Mouse (Mus musculus) left cerebral cortex, adult 11 months (tissue): ENCODE measurements at regions not wholly inside any gene's neighbourhood (a gene's known extent, or its start where the extent isn't known, plus 50 kb on each side); places are given as distances from the start of the nearest gene placed in this dataset.

Experiments used
- DNase-seq: peaks from one replicate; pipeline ENCODE4 v3.0.0; 2022; ENCODE audit warnings: low spot score

DNA sequence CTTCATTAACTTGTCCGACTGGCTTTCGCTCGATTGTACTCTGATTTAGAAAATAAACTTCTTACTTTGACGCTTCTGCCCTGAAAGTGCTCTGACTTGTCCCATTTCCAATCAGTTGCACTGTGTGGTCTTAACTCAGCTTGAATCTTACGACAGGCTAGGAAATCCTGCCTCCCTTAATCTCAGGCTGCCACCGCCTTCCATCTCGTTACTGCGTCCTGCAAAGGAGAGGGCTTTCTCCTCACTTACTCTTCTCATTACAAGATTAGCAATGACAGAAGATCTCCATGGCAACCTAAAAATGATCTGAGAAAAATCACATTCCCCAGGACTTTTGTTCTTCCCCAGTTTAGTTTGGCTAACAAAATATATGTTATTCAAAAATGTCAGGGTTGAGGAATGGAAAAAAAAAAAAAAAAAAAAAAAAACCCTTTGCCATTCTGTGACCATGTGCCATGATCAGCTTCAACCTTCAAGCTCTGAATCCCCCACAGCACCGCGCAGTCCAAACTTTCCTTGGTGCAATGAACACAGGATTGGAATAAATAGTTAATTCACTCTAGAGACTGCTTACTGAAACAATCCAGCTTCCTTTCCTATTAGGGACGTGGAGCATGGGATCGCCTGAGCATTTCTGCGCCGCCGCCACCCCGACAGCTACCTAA, 494.1 kb downstream of the Lmo4 start:
- DNase-seq, result no peak

DNA sequence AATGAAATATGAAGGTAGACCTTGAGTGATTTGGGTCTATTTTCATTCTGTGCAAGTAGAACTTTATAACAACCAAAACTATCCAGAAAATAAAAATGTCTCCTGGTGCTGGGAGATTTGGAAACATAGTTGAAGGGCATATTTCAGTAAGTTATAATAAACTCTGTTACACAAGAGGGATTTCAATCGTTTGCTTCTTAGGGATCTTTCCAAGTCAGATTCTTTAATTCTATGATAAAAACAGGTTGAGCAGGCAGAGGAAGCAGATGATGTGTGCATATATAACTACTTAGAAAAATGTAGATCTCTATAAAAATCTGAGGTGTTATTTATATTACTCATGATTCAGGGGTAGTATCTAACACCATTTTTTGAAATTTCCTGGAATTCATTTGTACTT, 498.3 kb downstream of the Lmo4 start:
- DNase-seq, result no peak

DNA sequence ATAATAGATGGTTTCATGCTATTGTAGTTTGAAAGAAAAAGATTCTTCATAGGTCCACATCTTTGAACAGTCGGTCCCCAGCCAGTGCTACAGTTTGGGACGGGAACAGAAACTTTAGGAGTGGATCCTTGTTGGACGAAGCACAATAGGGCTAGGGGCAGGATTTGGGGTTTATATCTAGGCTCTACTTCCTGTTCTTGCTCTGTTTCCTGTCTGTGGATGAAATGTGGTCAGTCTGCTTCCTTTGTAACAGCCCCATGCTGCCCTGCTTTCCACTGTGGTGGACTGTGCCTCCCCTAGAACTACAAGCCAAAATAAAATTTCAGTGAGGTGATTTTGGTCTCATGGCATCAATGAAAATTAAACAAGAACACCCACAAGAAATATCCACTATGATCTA, 510.2 kb downstream of the Lmo4 start:
- no peak for DNase-seq

DNA sequence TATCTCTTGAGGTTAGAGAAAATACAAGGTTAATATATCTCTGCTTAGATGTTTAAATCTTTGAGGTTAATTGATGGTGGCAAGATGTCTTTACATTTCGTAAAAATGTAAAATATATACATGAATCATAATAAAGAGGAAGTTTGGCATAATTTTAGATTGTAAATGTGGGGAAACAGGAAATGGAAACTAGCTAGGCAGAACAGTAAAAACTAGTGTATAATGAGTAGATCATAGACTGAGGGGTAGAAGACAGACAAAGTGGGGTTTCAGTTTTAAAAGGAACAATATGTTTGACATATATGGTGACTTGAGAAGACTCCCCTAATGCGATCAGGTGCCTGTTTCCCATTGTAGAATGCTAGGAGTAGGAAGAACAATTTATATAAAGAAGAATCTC, 519.3 kb downstream of the Lmo4 start:
- no peak for DNase-seq

DNA sequence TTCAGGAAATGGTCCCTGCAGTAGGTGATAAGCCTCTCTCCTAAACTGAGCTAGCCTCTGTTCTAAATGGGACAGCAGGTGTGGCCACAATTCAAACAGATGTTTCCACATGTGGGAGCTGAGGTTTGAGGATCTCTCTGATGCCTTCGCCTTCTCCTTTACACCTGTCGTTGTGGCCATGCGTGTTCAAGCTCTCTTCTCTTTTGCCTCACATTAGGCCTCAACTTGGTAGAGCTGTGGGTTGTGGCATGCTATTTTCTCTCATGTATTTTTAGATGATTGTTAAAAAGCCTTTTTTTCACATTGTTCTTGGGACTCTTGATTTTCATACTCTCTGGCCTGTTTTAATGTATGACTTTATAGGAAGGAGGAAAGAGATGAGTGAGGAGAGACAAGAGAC, 526.8 kb downstream of the Lmo4 start:
- DNase-seq, result no peak

DNA sequence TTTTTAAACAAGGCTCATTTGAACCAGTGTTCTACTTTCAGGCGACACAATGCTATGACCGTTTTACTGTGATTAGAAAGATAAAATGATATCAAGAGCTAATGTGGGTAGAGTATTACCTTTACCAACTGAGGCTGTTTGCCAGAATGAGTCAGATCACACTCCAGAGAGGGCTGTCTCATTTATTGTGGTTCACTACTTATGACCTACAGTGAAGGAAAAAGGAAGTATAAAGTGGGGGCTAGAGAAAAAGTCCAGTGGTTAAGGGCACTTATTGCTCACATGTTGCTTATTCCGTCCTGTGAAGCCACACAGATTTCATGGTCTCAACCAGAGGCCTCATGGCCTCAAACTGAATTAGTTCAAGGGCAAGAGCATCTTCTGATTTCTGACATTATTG, 530.2 kb downstream of the Lmo4 start:
- DNase-seq, result no peak

DNA sequence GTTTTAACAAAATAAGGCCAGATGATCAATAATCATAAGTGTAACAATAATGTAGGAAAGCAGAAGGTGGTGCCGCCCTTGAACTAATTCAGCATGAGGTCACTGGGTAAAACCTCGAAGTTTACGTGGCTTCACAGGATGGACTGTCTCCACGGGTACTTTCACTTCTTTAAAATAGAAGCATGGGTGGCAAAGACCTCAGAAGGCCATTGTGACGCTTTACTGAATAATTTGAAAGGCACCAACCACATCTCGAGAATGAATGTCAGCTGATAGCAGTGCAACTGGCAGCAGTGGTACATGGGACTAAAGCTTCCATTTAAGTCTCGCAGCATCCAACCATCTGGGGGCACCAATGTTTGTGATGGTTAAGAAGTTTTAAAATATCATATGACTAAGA, 530.6 kb downstream of the Lmo4 start:
- DNase-seq, result no peak

DNA sequence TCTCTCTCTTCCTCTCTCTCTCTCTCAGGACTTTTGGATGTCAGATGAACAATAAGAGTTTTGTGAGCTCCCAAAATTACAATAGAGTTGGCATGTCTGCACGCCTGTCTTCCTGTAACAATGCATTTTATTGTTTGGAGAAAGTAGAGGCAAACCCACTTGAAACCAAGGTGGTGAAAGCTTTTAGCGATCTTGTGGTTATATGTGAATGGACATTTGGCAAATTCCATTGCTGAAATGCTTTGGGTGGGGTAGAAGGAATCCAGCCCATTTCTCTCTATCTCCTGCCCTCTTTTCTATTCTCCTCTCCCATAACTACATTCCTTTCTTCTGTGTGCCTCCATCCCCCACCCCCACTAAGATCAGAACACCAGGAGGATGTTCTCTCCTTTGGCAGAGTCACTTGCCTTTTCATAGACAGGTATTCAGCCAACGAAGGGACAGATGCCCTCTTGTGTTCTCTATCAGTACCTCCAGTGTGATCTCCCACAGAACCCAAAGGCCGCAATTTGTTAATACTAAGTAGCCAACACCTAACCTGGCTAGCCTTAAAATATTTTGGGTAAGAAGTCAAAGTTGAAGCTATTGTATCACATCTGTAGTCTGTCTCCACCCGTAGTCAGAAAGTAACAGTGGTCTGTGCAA, 542.9 kb downstream of the Lmo4 start:
- no peak for DNase-seq

DNA sequence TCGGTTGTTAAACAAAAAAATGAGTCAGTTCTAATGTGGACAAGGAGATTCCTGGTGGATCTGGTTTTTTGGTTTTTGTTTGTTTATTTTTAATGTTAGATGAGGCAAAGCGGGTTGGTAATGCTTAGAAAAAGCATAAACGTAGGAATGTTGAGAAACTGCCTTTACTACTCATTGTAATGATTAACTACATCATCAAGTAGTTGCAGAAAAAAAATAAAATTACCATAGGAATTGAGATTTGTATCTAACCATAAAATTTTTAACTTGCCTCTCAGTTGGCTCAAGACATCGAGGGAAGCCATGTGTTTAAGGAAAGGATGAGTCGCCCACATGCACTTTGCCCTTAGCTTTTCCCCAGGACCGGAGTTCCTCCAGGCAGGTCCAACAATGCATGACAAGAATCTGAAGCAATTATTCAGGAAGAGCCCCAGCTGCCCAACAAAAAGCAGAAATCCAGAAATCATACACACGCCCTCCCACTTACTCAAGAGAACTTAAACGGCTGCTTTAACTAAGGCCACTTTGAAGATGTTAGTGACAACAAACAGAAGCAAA, 545.5 kb downstream of the Lmo4 start:
- no peak for DNase-seq

DNA sequence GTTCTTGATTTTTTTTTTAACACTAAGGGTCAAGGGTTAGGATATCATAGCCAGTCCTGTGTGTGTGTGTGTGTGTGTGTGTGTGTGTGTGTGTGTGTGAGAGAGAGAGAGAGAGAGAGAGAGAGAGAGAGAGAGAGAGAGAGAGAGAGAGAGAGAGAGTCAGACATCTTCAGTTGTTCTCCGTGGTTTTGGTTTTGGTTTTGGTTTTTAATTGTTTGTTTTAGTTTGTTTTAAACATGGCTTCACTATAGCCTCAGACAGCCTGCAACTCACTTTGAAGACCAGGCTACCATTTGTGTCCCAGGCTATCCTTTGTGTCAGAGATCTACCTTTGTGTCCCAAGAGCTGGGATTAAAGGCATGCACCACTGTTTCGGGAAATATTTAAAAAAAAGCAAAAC, 557.8 kb downstream of the Lmo4 start:
- no peak for DNase-seq

DNA sequence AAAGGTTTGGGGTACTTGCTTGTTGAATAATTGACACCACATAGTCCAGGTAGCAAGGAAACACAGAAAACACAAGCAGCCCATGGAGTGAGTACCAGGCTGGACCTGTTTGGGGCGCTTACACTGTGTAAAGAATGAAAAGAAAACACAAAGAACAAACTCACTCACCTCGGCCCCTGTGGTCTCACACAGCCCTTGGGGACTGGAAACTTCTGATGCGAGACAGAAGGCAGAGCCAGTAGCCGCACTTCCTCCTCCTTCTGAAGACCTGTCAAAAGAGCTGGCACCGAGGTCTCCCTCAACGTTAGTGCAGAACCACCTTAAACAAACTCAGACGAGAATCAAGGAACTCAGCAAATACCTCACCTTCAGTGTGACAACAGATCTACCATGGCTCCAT, 558.2 kb downstream of the Lmo4 start:
- DNase-seq, result no peak

DNA sequence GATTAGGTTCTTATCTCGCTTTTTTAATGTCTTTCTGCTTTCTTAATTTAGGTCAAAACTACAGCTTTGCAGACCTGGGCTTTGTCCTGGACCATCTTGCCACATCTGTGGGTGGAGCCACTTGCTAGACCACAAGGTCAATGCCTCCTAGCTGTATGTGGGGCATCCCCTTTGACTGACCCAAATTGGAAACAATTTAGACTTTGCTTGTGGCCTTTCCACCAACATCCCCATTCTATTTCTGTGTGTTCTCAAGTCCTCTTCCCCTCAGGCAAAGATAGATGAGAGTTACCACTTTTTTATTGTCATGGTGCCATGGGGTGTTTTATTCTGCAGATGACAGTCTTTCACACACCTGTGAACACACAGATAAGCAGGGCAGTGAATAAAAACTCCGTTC, 572.0 kb downstream of the Lmo4 start:
- no peak for DNase-seq

DNA sequence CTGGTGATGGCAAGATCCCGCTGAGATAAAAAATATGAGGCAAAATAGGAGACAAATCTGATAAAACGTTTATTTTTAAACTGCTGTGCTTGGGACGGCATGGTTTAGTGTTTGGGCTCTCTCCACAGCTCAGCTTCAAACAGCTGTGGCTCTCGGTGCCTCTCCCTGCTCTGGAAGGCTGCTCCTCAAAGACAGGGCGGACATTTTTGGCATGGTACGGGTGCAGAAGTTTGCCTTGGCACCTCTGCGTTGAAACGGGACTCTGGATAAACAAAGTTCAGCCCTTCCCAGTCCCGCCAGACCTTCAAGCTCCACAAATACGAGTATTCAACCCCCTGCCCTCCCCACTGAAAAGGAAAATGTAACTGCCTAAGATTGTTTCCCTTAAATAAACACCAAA, 573.8 kb downstream of the Lmo4 start:
- no peak for DNase-seq

DNA sequence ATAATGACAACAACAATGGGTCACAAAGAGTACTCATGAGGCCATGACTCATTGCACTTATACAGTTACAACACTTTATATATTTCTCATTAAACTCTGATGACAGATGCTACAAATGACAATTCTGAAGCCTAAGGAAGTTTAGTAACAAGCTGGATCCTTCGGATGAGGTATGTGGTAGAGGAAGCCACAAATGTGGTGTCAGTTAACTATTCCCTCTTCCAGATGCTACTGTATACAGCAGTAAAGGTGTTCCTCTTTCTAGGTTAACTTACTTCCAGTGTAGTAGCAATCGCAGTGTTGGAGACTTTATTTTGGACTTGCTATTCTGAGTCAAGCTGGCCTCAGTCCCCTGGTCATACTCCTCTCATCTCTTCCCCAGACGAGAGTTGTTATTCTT, 580.1 kb downstream of the Lmo4 start:
- no peak for DNase-seq

DNA sequence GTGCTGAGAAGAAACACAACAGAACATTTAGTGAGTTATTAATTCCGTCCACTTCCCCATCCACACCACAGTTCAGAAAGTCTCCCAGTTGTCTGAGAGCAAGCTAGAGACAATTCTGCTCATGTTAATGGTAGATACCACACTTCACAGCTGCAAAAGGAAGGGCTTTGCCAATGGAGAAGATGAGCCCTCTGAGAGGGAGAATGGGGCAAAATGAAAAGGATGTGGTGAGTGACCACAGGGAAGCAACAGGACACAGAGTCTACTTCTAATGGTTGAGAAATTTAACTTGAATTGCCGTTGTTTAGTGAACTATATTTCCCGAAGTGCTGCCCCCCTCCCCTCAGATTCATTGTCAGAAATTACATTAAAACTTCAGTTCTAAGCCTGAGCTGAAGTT, 582.7 kb downstream of the Lmo4 start:
- no peak for DNase-seq

DNA sequence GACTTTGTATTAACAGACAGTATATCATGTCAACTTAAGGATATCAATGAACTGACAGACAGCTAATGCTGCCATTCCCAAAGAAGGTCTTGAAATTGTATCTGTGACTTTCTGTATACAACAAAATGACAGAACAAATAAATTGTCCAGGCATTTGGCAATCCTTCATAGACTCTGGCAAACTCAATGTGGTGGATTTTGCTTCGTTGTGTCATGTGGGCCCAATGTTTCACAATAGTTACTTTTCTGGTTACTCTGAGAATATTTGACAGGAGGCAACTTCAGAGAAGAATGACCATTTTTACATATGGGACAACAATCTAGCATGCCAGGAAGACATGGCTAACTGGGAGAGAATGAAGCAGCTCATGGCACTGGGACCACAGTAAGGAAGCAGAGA, 585.9 kb downstream of the Lmo4 start:
- DNase-seq, result no peak

DNA sequence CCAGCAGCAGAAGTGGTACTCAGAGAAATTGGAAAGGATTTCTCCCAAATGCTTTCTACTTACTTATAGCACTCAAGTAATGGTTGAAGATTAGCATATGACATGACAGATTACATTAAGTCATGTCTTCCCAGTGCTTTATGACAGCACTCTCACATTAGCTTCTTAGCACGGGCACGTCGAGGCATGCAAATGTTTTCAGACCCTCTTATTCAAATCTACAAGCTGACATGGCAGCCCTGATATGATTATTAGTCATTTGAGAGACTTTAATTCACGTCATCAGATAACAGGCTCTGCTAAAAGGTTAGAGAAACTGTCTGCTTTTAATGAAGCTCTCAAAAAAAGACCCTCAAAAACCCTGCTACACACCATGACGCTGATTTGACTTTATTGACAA, 590.1 kb downstream of the Lmo4 start:
- no peak for DNase-seq

DNA sequence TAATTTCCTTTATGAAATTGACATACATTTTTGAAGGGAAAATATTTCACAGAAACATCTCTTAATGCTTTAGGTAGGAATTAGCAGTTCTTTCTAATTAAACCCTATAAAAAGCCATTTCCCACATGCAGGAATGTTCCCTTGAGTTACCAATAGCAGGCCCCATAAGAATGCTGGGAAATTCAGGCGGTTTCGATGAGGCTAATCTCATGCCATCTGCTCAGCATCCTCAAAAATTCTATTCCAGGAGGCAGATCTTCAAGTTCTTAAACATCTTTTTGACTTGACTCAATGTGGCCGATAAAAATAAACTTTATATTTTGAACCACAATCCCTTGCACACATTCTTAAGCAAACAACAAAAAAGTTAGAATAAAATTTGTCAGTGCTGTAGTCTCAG, 591.0 kb downstream of the Lmo4 start:
- DNase-seq, result no peak

DNA sequence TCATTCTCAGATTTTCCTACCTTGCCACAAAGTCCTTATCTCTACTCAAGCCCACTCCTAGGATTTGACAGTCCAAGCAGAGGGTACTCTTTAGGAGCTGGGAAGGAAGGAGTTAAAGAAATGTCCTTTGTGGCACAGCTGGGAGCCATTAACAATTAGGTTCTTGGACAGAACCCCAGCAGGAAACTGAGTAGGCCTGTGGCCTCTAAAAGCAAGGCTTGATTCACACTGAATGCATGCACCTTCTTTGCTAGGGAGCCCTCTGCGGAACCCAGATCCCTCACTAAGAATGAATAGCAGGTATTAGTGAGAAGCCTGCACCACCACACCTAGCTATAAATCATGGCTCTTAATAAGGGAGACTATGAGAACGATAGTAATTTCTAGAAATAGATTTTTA, 595.3 kb downstream of the Lmo4 start:
- no peak for DNase-seq

DNA sequence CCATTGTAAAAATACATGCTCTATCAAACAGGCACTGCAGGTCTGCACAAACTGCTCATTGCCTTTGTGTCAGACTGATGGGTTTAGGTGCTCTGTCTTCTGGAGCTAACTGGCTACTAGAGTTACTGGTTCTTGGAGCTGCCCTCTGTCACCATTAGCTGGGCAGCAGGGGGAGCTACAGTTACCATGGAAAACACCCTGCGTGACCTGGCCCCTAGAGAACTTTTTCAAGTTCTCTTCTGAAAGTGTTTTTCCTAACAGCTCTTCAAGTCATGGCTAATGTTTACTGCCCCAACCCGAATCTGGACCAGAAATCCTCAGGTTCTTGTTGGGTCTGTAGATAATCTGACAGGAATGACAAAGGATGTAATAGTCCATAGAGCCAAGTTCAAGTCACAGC, 605.9 kb downstream of the Lmo4 start:
- no peak for DNase-seq

DNA sequence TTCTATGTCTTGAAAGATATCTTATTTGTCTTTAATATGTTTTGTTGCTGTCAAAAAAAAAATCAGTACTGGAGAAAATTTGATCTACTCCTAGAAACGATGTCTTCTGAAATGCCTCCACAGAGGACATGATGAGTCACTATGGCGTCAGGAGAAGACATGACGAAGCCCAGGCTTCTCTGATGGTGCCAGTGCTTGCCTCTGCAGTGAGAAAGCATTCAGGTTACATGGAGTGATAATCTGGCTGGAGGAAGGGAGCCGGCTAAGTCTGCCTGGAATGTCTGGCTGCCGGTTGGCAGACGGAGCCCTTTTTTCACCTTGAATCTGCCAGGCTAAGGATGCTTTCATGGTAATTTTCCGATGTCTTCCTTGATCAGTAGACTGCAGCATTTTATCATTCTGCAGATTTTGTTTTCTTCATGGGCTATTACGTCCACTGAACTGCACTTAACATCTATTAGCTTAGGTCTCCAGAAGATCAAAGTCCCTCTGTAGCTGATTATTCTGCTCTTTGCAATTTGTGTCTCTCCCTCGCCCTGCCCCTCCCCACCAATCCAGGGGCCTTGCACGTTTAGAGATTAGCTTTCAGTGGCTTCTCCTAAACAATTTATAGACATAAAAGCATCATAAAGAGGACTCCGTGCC, 607.9 kb downstream of the Lmo4 start:
- no peak for DNase-seq

DNA sequence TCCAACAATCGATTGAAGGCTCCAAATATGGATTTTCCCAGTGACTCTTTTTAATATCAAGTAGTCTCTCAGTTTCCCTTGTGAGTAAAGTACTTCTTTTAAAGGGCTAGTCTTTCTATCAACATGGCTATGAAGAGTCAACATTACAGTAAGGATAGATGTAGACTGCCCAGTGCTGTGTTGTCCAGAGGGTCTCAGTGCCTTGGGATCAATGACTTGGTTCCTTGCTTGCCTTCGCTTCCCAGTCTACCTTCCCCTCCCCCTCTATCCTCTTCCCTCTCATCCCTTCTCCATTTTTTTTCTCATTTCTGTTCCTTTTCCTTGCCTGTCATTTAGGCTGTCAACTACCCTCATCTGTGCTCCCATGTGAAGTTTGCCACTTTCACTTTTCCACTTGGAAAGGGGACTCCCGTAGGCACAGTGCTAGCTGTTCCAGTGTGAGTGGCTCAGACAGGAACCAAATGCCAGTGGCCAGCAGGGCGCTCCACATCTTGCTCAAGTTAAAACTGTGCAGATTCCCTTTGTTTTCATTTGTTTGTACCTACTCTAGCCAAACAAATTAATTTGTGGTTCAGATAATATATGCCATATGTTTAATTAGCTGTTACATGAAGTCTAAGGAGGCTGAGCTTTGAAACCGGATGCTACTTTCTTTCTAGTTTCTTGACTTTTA, 608.9 kb downstream of the Lmo4 start:
- no peak for DNase-seq

DNA sequence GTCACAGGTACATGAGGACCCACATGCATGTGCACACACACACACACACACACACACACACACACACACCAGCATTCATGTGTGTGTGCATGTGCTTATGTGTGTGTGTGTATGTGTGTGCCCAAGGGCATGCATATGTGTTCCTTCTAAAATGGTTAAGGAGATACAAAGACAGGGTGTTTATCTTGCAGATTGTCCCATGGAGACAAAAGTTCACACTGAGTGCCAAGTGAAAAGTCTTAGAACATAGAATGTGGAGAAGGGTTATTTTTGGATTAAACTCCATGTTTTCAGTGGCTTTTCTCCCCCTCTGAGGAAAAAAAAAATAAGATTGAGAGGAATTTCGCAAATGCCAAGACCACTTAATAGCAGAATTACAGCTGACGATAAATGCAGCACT, 609.9 kb downstream of the Lmo4 start:
- DNase-seq, result no peak
